9 mouse cellular contexts compared by ENCODE assay signal in genomic region chr10:81484441-81485059, GRCm38 (mm10). TPM values are rescaled to one million over a fixed set of nuclear protein-coding genes. Genes with fewer than 3 reads are reported as not detected.
DNase-seq lines count a peak whose midpoint lies in the region; ATAC-seq and TF ChIP-seq lines count a peak whose summit lies in the region.
"Had no signal": no experiment of that assay in that cellular context is flagged by ENCODE, and none has a peak within 500 bp of the region (broad histone marks: within the 10 kb centered on the region; RNA-seq: fewer than 3 reads in every experiment).

No protein-coding gene starts in this region.

- H3K4me3 ChIP-seq in CH12.LX (replicated peaks in 1 of 3; ENCODE audit: low read depth in 2 of 3, low read length in 2 of 3, poor library complexity in 1 of 3) = no peak overlapping the region
- no peak overlapping the region for H3K4me3 ChIP-seq in MEL (ENCODE audit: control insufficient read depth in 1 of 2, insufficient read depth in 1 of 2, low read depth in 2 of 2, low read length in 2 of 2)
- no peak overlapping the region for H3K4me3 ChIP-seq in hindbrain, embryonic 10.5 days
- no peak overlapping the region for H3K4me3 ChIP-seq in midbrain, embryonic 13.5 days (replicated peaks)
- H3K4me3 ChIP-seq: embryonic facial prominence, embryonic 15.5 days had no signal

- H3K27me3 ChIP-seq in CH12.LX (replicated peaks) (peaks cover 29% of the 10 kb centered on the region), MEL (ENCODE audit: control insufficient read depth in 1 of 2, insufficient read depth in 2 of 2, low read length in 2 of 2) (no peaks in the 10 kb centered on the region)
- H3K27me3 ChIP-seq in hindbrain, embryonic 10.5 days (ENCODE audit: insufficient read depth, poor library complexity, severe bottlenecking) = peaks cover 32% of the 10 kb centered on the region
- H3K27me3 ChIP-seq in midbrain, embryonic 13.5 days = 0 out of 2 replicates have a peak, but pooled peaks cover 2% of the 10 kb centered on the region

- H3K4me2 ChIP-seq in CH12.LX (ENCODE audit: insufficient read depth, low read depth, poor library complexity, severe bottlenecking) = no peak overlapping the region
- peak overlapping the region; percentile 23 for H3K4me2 ChIP-seq in midbrain, embryonic 13.5 days (replicated peaks)
- H3K4me2 ChIP-seq: embryonic facial prominence, embryonic 15.5 days had no signal

- no peaks in the 10 kb centered on the region for H3K9me3 ChIP-seq in CH12.LX (replicated peaks; ENCODE audit: low read length)
- H3K9me3 ChIP-seq in MEL (replicated peaks; ENCODE audit: insufficient read depth, low read length) = no peaks in the 10 kb centered on the region
- H3K9me3 ChIP-seq in hindbrain, embryonic 10.5 days = no peaks in the 10 kb centered on the region
- H3K9me3 ChIP-seq in midbrain, embryonic 13.5 days = no peaks in the 10 kb centered on the region
- H3K9me3 ChIP-seq: embryonic facial prominence, embryonic 15.5 days had no signal

- dilution Hi-C loops in CH12.LX (cut with MboI; ENCODE audit: extremely low pct_ligation_motif_present, extremely low pct_unique_long_range_greater_than_20kb, low sequenced_read_pairs) = no loop called here

- TF ChIP-seq RAD21 in CH12.LX (IDR thresholded peaks at IDR 0.05; ENCODE audit: low read depth, low read length) (no peak), MEL (IDR thresholded peaks at IDR 0.05; ENCODE audit: low read depth, low read length) (no peak)

- TF ChIP-seq EP300 in CH12.LX (IDR thresholded peaks at IDR 0.05; ENCODE audit: low read length) (no peak), MEL (IDR thresholded peaks at IDR 0.05; ENCODE audit: low read depth in 1 of 2, low read length in 2 of 2) (no peak)

- in situ Hi-C loops in CH12.LX (cut with MboI; ENCODE audit: low pct_ligation_motif_present, low pct_unique_long_range_greater_than_20kb, low sequenced_read_pairs) = no loop called here

- WGBS in hindbrain, embryonic 10.5 days = 58% methylated on average over 6 of the region's 6 CpGs
- WGBS in midbrain, embryonic 13.5 days = 40% methylated on average over 6 of the region's 6 CpGs

- no peaks in the 10 kb centered on the region for H3K79me2 ChIP-seq in CH12.LX (replicated peaks; ENCODE audit: control insufficient read depth, extremely low read depth, insufficient read depth, poor library complexity, severe bottlenecking)
- no peaks in the 10 kb centered on the region for H3K79me2 ChIP-seq in MEL (ENCODE audit: control insufficient read depth, insufficient read depth, low read length, poor library complexity)

- TF ChIP-seq POLR2A in CH12.LX (IDR thresholded peaks at IDR 0.05; ENCODE audit: low read depth, low read length) (no peak), MEL (IDR thresholded peaks at IDR 0.05; ENCODE audit: control insufficient read depth in 1 of 2, insufficient read depth in 1 of 2, low read depth in 1 of 2, low read length in 2 of 2, poor library complexity in 1 of 2) (0 out of 4 replicates have a peak, but pooled peaks of 1 of the 2 experiments have one; percentile 2)

- H3K36me3 ChIP-seq in CH12.LX (replicated peaks in 1 of 2; ENCODE audit: control insufficient read depth in 1 of 2, insufficient read depth in 1 of 2, low read length in 1 of 2) = peaks cover 30 to 43% of the 10 kb centered on the region in 2 experiments
- no peaks in the 10 kb centered on the region; a peak in 1 of 4 replicates for H3K36me3 ChIP-seq in MEL (ENCODE audit: control insufficient read depth in 1 of 2, insufficient read depth in 2 of 2, low read length in 2 of 2)
- H3K36me3 ChIP-seq in hindbrain, embryonic 10.5 days = peaks cover 38% of the 10 kb centered on the region
- H3K36me3 ChIP-seq in midbrain, embryonic 13.5 days = peaks cover 38% of the 10 kb centered on the region

- H3K4me1 ChIP-seq in CH12.LX (ENCODE audit: control insufficient read depth in 1 of 2, insufficient read depth in 2 of 2) = peaks cover 3 to 4% of the 10 kb centered on the region in 2 experiments; a peak in 3 of 4 replicates
- peaks cover 0 to 14% of the 10 kb centered on the region in 2 experiments; a peak in 2 of 4 replicates for H3K4me1 ChIP-seq in MEL (ENCODE audit: control insufficient read depth in 1 of 2, insufficient read depth in 2 of 2, low read length in 2 of 2)
- H3K4me1 ChIP-seq in hindbrain, embryonic 10.5 days (replicated peaks) = peaks cover 49% of the 10 kb centered on the region
- H3K4me1 ChIP-seq in midbrain, embryonic 13.5 days (replicated peaks) = peaks cover 39% of the 10 kb centered on the region

- ATAC-seq in midbrain, embryonic 13.5 days = peak; percentile 21

- H3K9ac ChIP-seq in CH12.LX (ENCODE audit: insufficient read depth, low read depth) (no peak overlapping the region), MEL (ENCODE audit: control insufficient read depth, low read depth, low read length, poor library complexity, severe bottlenecking) (no peak overlapping the region)
- peak overlapping the region; percentile 33; the same call in 1 of the 2 replicates for H3K9ac ChIP-seq in midbrain, embryonic 13.5 days (replicated peaks)
- H3K9ac ChIP-seq: embryonic facial prominence, embryonic 15.5 days had no signal

- TF ChIP-seq CTCF in CH12.LX (conservative IDR thresholded peaks at IDR 0.05 in 1 of 2, IDR thresholded peaks at IDR 0.05 in 1 of 2; ENCODE audit: low read depth in 2 of 2, low read length in 2 of 2) = no peak
- TF ChIP-seq CTCF in MEL (IDR thresholded peaks at IDR 0.05 in 2 of 3, conservative IDR thresholded peaks at IDR 0.05 in 1 of 3; ENCODE audit: control insufficient read depth in 1 of 3, insufficient read depth in 1 of 3, low read depth in 2 of 3, low read length in 3 of 3, poor library complexity in 1 of 3, severe bottlenecking in 1 of 3) = no peak

- H3K27ac ChIP-seq in CH12.LX (ENCODE audit: insufficient read depth, low read depth) = no peak overlapping the region
- no peak overlapping the region for H3K27ac ChIP-seq in MEL (ENCODE audit: control insufficient read depth, low read depth, low read length)
- peak overlapping the region; percentile 45; the same call in 1 of the 2 replicates for H3K27ac ChIP-seq in hindbrain, embryonic 10.5 days
- H3K27ac ChIP-seq in midbrain, embryonic 13.5 days = peak overlapping the region; percentile 83
- H3K27ac ChIP-seq: embryonic facial prominence, embryonic 15.5 days had no signal

- DNase-seq in CH12.LX (ENCODE audit: extremely low read depth) = no peak
- DNase-seq in MEL (ENCODE audit: low read depth, low spot score) = no peak
- DNase-seq in hindbrain, embryonic 10.5 days (ENCODE audit: low spot score) = no peak
- DNase-seq in kidney, postnatal 10 days = no peak
- DNase-seq in spleen, postnatal 14 days (ENCODE audit: low spot score in 2 of 2) = no peak
- DNase-seq in natural killer cell, adult 2 months (ENCODE audit: low spot score in 2 of 2) = no peak
- DNase-seq: kidney, adult 9 months had no signal

RNA-seq across cellular contexts. Expression of gene Celf5, which starts 2.0 kb away (rescaled TPM):
- total RNA-seq in CH12.LX (2012; rRNA removed) (0.08 and 0.17 TPM in 2 replicates), CH12.LX (2014; rRNA removed) (not detected in 2 replicates), MEL (2012; rRNA removed) (0.03 and 0.08 TPM in 2 replicates)
- polyA plus RNA-seq in CH12.LX (2012; ENCODE audit: insufficient read length, low read depth) (0.07 and 0.12 TPM in 2 replicates), MEL (2012; ENCODE audit: insufficient read depth in 1 of 2, insufficient read length in 2 of 2, low read depth in 1 of 2, low replicate concordance in 2 of 2, missing spikeins in 1 of 2) (under 1 TPM in 1 of 2 experiments, not detected in 1; 0.38 TPM)
- 3.1 and 12.9 TPM in 2 replicates for polyA plus RNA-seq in hindbrain, embryonic 10.5 days (2016; fragmentation: Nextera tagmentation; extraction: Ambion mirVana)
- 75.5 and 79.4 TPM in 2 replicates for polyA plus RNA-seq in midbrain, embryonic 13.5 days (2015; fragmentation: Nextera tagmentation; extraction: Ambion mirVana)

RNA-seq across cellular contexts. Expression of gene Ncln, which starts 11.6 kb away (rescaled TPM):
- total RNA-seq in CH12.LX (2012; rRNA removed) (99.5 and 104 TPM in 2 replicates), CH12.LX (2014; rRNA removed) (41.5 and 41.7 TPM in 2 replicates), MEL (2012; rRNA removed) (120 and 136 TPM in 2 replicates)
- polyA plus RNA-seq in CH12.LX (2012; ENCODE audit: insufficient read length, low read depth) (80.5 and 89.5 TPM in 2 replicates), MEL (2012; ENCODE audit: insufficient read depth in 1 of 2, insufficient read length in 2 of 2, low read depth in 1 of 2, low replicate concordance in 2 of 2, missing spikeins in 1 of 2) (100 to 1,000 TPM; 215 to 276 TPM)
- polyA plus RNA-seq in hindbrain, embryonic 10.5 days (2016; fragmentation: Nextera tagmentation; extraction: Ambion mirVana) = 87.4 and 92.6 TPM in 2 replicates
- polyA plus RNA-seq in midbrain, embryonic 13.5 days (2015; fragmentation: Nextera tagmentation; extraction: Ambion mirVana) = 57.1 and 58.2 TPM in 2 replicates

RNA-seq across cellular contexts. Expression of gene S1pr4, which starts 15.4 kb away (rescaled TPM):
- total RNA-seq in CH12.LX (2012; rRNA removed) = 0.25 and 0.30 TPM in 2 replicates
- not detected in 2 replicates for total RNA-seq in CH12.LX (2014; rRNA removed)
- polyA plus RNA-seq in CH12.LX (2012; ENCODE audit: insufficient read length, low read depth) = 0.16 and 0.19 TPM in 2 replicates
- total RNA-seq in MEL (2012; rRNA removed) = 1.7 and 2.1 TPM in 2 replicates
- 1 to 10 TPM in 1 of 2 experiments, not detected in 1; 1.6 TPM for polyA plus RNA-seq in MEL (2012; ENCODE audit: insufficient read depth in 1 of 2, insufficient read length in 2 of 2, low read depth in 1 of 2, low replicate concordance in 2 of 2, missing spikeins in 1 of 2)
- polyA plus RNA-seq in hindbrain, embryonic 10.5 days (2016; fragmentation: Nextera tagmentation; extraction: Ambion mirVana) = 0.39 and 0.42 TPM in 2 replicates
- 0.64 and 0.77 TPM in 2 replicates for polyA plus RNA-seq in midbrain, embryonic 13.5 days (2015; fragmentation: Nextera tagmentation; extraction: Ambion mirVana)

RNA-seq across cellular contexts. Expression of gene Nfic, which starts 29.1 kb away (rescaled TPM):
- total RNA-seq in CH12.LX (2012; rRNA removed) (4.4 and 4.7 TPM in 2 replicates), CH12.LX (2014; rRNA removed) (0.07 and 0.34 TPM in 2 replicates), MEL (2012; rRNA removed) (2.0 and 3.6 TPM in 2 replicates)
- polyA plus RNA-seq in CH12.LX (2012; ENCODE audit: insufficient read length, low read depth) (3.8 and 4.0 TPM in 2 replicates), MEL (2012; ENCODE audit: insufficient read depth in 1 of 2, insufficient read length in 2 of 2, low read depth in 1 of 2, low replicate concordance in 2 of 2, missing spikeins in 1 of 2) (1 to 10 TPM in 1 of 2 experiments, not detected in 1; 9.7 TPM)
- polyA plus RNA-seq in hindbrain, embryonic 10.5 days (2016; fragmentation: Nextera tagmentation; extraction: Ambion mirVana) = 10.5 and 16.0 TPM in 2 replicates
- polyA plus RNA-seq in midbrain, embryonic 13.5 days (2015; fragmentation: Nextera tagmentation; extraction: Ambion mirVana) = 13.1 and 15.2 TPM in 2 replicates

RNA-seq across cellular contexts. Expression of gene Gna15, which starts 39.5 kb away (rescaled TPM):
- total RNA-seq in CH12.LX (2012; rRNA removed) (9.9 and 10.0 TPM in 2 replicates), CH12.LX (2014; rRNA removed) (5.2 and 5.5 TPM in 2 replicates), MEL (2012; rRNA removed) (28.2 and 33.0 TPM in 2 replicates)
- polyA plus RNA-seq in CH12.LX (2012; ENCODE audit: insufficient read length, low read depth) (4.9 and 5.2 TPM in 2 replicates), MEL (2012; ENCODE audit: insufficient read depth in 1 of 2, insufficient read length in 2 of 2, low read depth in 1 of 2, low replicate concordance in 2 of 2, missing spikeins in 1 of 2) (100 to 1,000 TPM in 1 of 2 experiments, 10 to 100 TPM in 1; 23.0 to 142 TPM)
- polyA plus RNA-seq in hindbrain, embryonic 10.5 days (2016; fragmentation: Nextera tagmentation; extraction: Ambion mirVana) = 0.63 and 1.6 TPM in 2 replicates
- 0.94 and 1.0 TPM in 2 replicates for polyA plus RNA-seq in midbrain, embryonic 13.5 days (2015; fragmentation: Nextera tagmentation; extraction: Ambion mirVana)

Comparison
In these comparisons a context has a peak if more than half of its experiments do, and no peak if none do; other contexts are left out.
1. H3K27ac ChIP-seq: peak in hindbrain, embryonic 10.5 days (single experiment) and midbrain, embryonic 13.5 days (single experiment); none in CH12.LX (single experiment) and MEL (single experiment).
2. Of the 35 proteins assayed by ChIP-seq in both MEL and CH12.LX: peak only in MEL: MAZ; only in CH12.LX: NELFE; in both: none; in neither: 32; mixed calls (peak in some experiments, not most) for 1.